Mouse (Mus musculus): Measurements from ENCODE around the gene Bzw2. TPM values are rescaled to one million over a fixed set of nuclear protein-coding genes. Genes with fewer than 3 reads are reported as not detected.

Bzw2 gene
- polyA plus RNA-seq, 1 experiment from 2014 or later = 457 TPM

- no peak overlapping the region for H3K27ac ChIP-seq
- no peaks in the 10 kb centered on the region for H3K9me3 ChIP-seq
- WGBS = 80% methylated on average over 3 of the region's 3 CpGs
- H3K36me3 ChIP-seq = peaks cover 50% of the 10 kb centered on the region
- no peak for ATAC-seq (ENCODE audit: low FRiP score)
- no peak overlapping the region for H3K4me3 ChIP-seq
- H3K4me2 ChIP-seq = no peak overlapping the region
- H3K27me3 ChIP-seq = no peaks in the 10 kb centered on the region
- no peak overlapping the region for H3K9ac ChIP-seq
- 0 out of 2 replicates have a peak, but pooled peaks cover 5% of the 10 kb centered on the region for H3K4me1 ChIP-seq (replicated peaks)
Observed at GRCm38 (mm10) chr12:36132668-36133067, 25.2 kb downstream of the Bzw2 start.

- Histone ChIP-seq H3K36me3 (peaks cover 50% of the 10 kb centered on the region), H3K4me1 (replicated peaks) (0 out of 2 replicates have a peak, but pooled peaks cover 5% of the 10 kb centered on the region)
- 95% methylated on average over 2 of the region's 2 CpGs for WGBS
Observed at GRCm38 (mm10) chr12:36132254-36132653, 25.6 kb downstream of the Bzw2 start.

GRCm38 (mm10) chr12:36129826-36130225, 28.1 kb downstream of the Bzw2 start:
- Histone ChIP-seq H3K27ac (no peak overlapping the region), H3K27me3 (no peaks in the 10 kb centered on the region), H3K36me3 (peaks cover 52% of the 10 kb centered on the region), H3K4me2 (no peak overlapping the region), H3K4me3 (no peak overlapping the region), H3K9ac (no peak overlapping the region), H3K4me1 (replicated peaks) (0 out of 2 replicates have a peak, but pooled peaks cover 5% of the 10 kb centered on the region), H3K9me3 (no peaks in the 10 kb centered on the region)
- 95% methylated on average over 5 of the region's 5 CpGs for WGBS
- ATAC-seq (ENCODE audit: low FRiP score) = no peak

More at GRCm38 (mm10) chr12:36132254-36132653, 25.6 kb downstream of the Bzw2 start:
- ATAC-seq (ENCODE audit: low FRiP score) = no peak
- H3K4me2 ChIP-seq = no peak overlapping the region
- H3K9me3 ChIP-seq = no peaks in the 10 kb centered on the region
- no peaks in the 10 kb centered on the region for H3K27me3 ChIP-seq
- H3K27ac ChIP-seq = no peak overlapping the region
- H3K4me3 ChIP-seq = no peak overlapping the region
- no peak overlapping the region for H3K9ac ChIP-seq

GRCm38 (mm10) chr12:36126049-36126448, 31.8 kb downstream of the Bzw2 start:
- no peak for ATAC-seq (ENCODE audit: low FRiP score)
- H3K4me3 ChIP-seq = no peak overlapping the region
- no peak overlapping the region for H3K27ac ChIP-seq
- H3K4me2 ChIP-seq = no peak overlapping the region
- H3K9ac ChIP-seq = no peak overlapping the region
- no peaks in the 10 kb centered on the region for H3K9me3 ChIP-seq
- 91% methylated on average over 5 of the region's 5 CpGs for WGBS
- no peaks in the 10 kb centered on the region for H3K4me1 ChIP-seq (replicated peaks)
- no peaks in the 10 kb centered on the region for H3K27me3 ChIP-seq
- H3K36me3 ChIP-seq = peaks cover 45% of the 10 kb centered on the region

- Histone ChIP-seq H3K27ac (no peak overlapping the region), H3K4me3 (no peak overlapping the region), H3K36me3 (peaks cover 75% of the 10 kb centered on the region), H3K4me1 (replicated peaks) (no peaks in the 10 kb centered on the region), H3K4me2 (no peak overlapping the region), H3K27me3 (no peaks in the 10 kb centered on the region), H3K9me3 (no peaks in the 10 kb centered on the region), H3K9ac (no peak overlapping the region)
- WGBS = over 99% methylated on average over 3 of the region's 3 CpGs
- ATAC-seq (ENCODE audit: low FRiP score) = no peak
Observed at GRCm38 (mm10) chr12:36119244-36119643, 38.6 kb downstream of the Bzw2 start.

- Histone ChIP-seq H3K36me3 (peaks cover 78% of the 10 kb centered on the region), H3K4me3 (no peak overlapping the region), H3K4me2 (no peak overlapping the region), H3K9me3 (no peaks in the 10 kb centered on the region), H3K27me3 (no peaks in the 10 kb centered on the region), H3K27ac (no peak overlapping the region), H3K9ac (no peak overlapping the region), H3K4me1 (replicated peaks) (no peaks in the 10 kb centered on the region)
- no peak for ATAC-seq (ENCODE audit: low FRiP score)
- 96% methylated on average over 6 of the region's 6 CpGs for WGBS
Observed at GRCm38 (mm10) chr12:36117161-36117560, 40.7 kb downstream of the Bzw2 start.

GRCm38 (mm10) chr12:36112081-36112480, 45.8 kb downstream of the Bzw2 start:
- Histone ChIP-seq H3K4me2 (no peak overlapping the region), H3K27me3 (no peaks in the 10 kb centered on the region), H3K9me3 (no peaks in the 10 kb centered on the region), H3K36me3 (peaks cover 88% of the 10 kb centered on the region), H3K27ac (no peak overlapping the region), H3K9ac (no peak overlapping the region), H3K4me1 (replicated peaks) (no peaks in the 10 kb centered on the region), H3K4me3 (no peak overlapping the region)
- WGBS = 89% methylated on average over 3 of the region's 3 CpGs
- no peak for ATAC-seq (ENCODE audit: low FRiP score)

GRCm38 (mm10) chr12:36111110-36111509, 46.8 kb downstream of the Bzw2 start:
- Histone ChIP-seq H3K9ac (no peak overlapping the region), H3K4me2 (no peak overlapping the region), H3K4me3 (no peak overlapping the region), H3K27ac (no peak overlapping the region), H3K4me1 (replicated peaks) (no peaks in the 10 kb centered on the region), H3K36me3 (peaks cover 85% of the 10 kb centered on the region), H3K9me3 (no peaks in the 10 kb centered on the region), H3K27me3 (no peaks in the 10 kb centered on the region)
- no peak for ATAC-seq (ENCODE audit: low FRiP score)
- WGBS = 96% methylated on average over 5 of the region's 5 CpGs

- no peaks in the 10 kb centered on the region for H3K9me3 ChIP-seq
- H3K27me3 ChIP-seq = no peaks in the 10 kb centered on the region
- H3K9ac ChIP-seq = no peak overlapping the region
- peaks cover 84% of the 10 kb centered on the region for H3K36me3 ChIP-seq
- H3K4me1 ChIP-seq (replicated peaks) = no peaks in the 10 kb centered on the region
- ATAC-seq (ENCODE audit: low FRiP score) = no peak
- H3K27ac ChIP-seq = no peak overlapping the region
- H3K4me3 ChIP-seq = no peak overlapping the region
- H3K4me2 ChIP-seq = no peak overlapping the region
- WGBS = 95% methylated on average over 5 of the region's 5 CpGs
Observed at GRCm38 (mm10) chr12:36110457-36110856, 47.4 kb downstream of the Bzw2 start.

- Histone ChIP-seq H3K36me3 (peaks cover 79% of the 10 kb centered on the region), H3K27me3 (no peaks in the 10 kb centered on the region), H3K4me3 (no peak overlapping the region), H3K4me1 (replicated peaks) (no peaks in the 10 kb centered on the region), H3K27ac (no peak overlapping the region), H3K9ac (no peak overlapping the region), H3K9me3 (no peaks in the 10 kb centered on the region), H3K4me2 (no peak overlapping the region)
- 93% methylated on average over 5 of the region's 5 CpGs for WGBS
- ATAC-seq (ENCODE audit: low FRiP score) = no peak
Observed at GRCm38 (mm10) chr12:36108442-36108841, 49.4 kb downstream of the Bzw2 start.

- ATAC-seq (ENCODE audit: low FRiP score) = 0 out of 2 replicates have a peak, but pooled peaks have one; percentile 24
- Histone ChIP-seq H3K27me3 (no peaks in the 10 kb centered on the region), H3K4me2 (no peak overlapping the region), H3K4me3 (no peak overlapping the region), H3K4me1 (replicated peaks) (no peaks in the 10 kb centered on the region), H3K9ac (no peak overlapping the region), H3K27ac (peak overlapping the region; percentile 70), H3K9me3 (no peaks in the 10 kb centered on the region), H3K36me3 (peaks cover 52% of the 10 kb centered on the region)
- WGBS = 85% methylated on average over 4 of the region's 4 CpGs
Observed at GRCm38 (mm10) chr12:36103592-36103910, 54.3 kb downstream of the Bzw2 start.

GRCm38 (mm10) chr12:36102733-36103591, 54.9 kb downstream of the Bzw2 start:
- Histone ChIP-seq H3K9me3 (no peaks in the 10 kb centered on the region), H3K36me3 (peaks cover 52% of the 10 kb centered on the region), H3K27ac (peak overlapping the region; percentile 70), H3K4me2 (no peak overlapping the region), H3K9ac (no peak overlapping the region), H3K27me3 (no peaks in the 10 kb centered on the region), H3K4me1 (replicated peaks) (no peaks in the 10 kb centered on the region), H3K4me3 (no peak overlapping the region)
- 86% methylated on average over 8 of the region's 8 CpGs for WGBS
- ATAC-seq (ENCODE audit: low FRiP score) = peak; percentile 63; the same call in 1 of the 2 replicates

- ATAC-seq (ENCODE audit: low FRiP score) = no peak
- no peak overlapping the region for H3K4me2 ChIP-seq
- H3K36me3 ChIP-seq = peaks cover 67% of the 10 kb centered on the region
- no peaks in the 10 kb centered on the region for H3K9me3 ChIP-seq
- WGBS = 74% methylated on average over 7 of the region's 7 CpGs
- H3K4me3 ChIP-seq = no peak overlapping the region
- H3K9ac ChIP-seq = no peak overlapping the region
- H3K4me1 ChIP-seq (replicated peaks) = no peaks in the 10 kb centered on the region
- no peak overlapping the region for H3K27ac ChIP-seq
- no peaks in the 10 kb centered on the region for H3K27me3 ChIP-seq
Observed at GRCm38 (mm10) chr12:36095371-36095880, 62.5 kb downstream of the Bzw2 start.

All from hindbrain, embryonic 13.5 days (tissue).